Mouse (Mus musculus) left cerebral cortex, adult 18-20 months (tissue): ENCODE data around the gene Myo1g. TPM values are rescaled to one million over a fixed set of nuclear protein-coding genes. Genes with fewer than 3 reads are reported as not detected.
"Not testable (repeated sequence)": the region's sequence is repeated elsewhere in the genome, so short reads cannot be mapped to it uniquely, and the experiment has no call there.

Experiments used
- DNase-seq, 2 experiments: peaks; one replicate each; pipeline ENCODE4 v3.0.0; 2021 to 2022; ENCODE audit warnings: low spot score in 2 of 2, mixed read lengths in 1 of 2
- total RNA-seq, 2 experiments: library from RNA; stranded (reverse); gene quantifications; 2 replicates each; pipeline ENCODE4 v1.2.3; 2021

Gene Myo1g
- total RNA-seq, 2 experiments from 2014 or later = 0.23 to 0.49 TPM

- no peak for DNase-seq
Measured at GRCm38 (mm10) chr11:6530746-6531145, 10.0 kb upstream of the Myo1g start.

- no peak for DNase-seq
Measured at GRCm38 (mm10) chr11:6529961-6530360, 9.2 kb upstream of the Myo1g start.

GRCm38 (mm10) chr11:6528186-6529006, 7.6 kb upstream of the Myo1g start:
- DNase-seq = peak; percentile 98 to 99

GRCm38 (mm10) chr11:6527256-6528185, 6.8 kb upstream of the Myo1g start:
- DNase-seq = no peak

- not testable (repeated sequence) for DNase-seq
Measured at GRCm38 (mm10) chr11:6526526-6527255, 5.9 kb upstream of the Myo1g start.

- DNase-seq = no peak
Measured at GRCm38 (mm10) chr11:6525241-6525640, 4.5 kb upstream of the Myo1g start.

GRCm38 (mm10) chr11:6524880-6525238, 4.1 kb upstream of the Myo1g start:
- no peak for DNase-seq

- DNase-seq = no peak
Measured at GRCm38 (mm10) chr11:6524165-6524879, 3.6 kb upstream of the Myo1g start.

- no peak for DNase-seq
Measured at GRCm38 (mm10) chr11:6523662-6524088, 2.9 kb upstream of the Myo1g start.

GRCm38 (mm10) chr11:6522782-6523525, 2.2 kb upstream of the Myo1g start:
- DNase-seq = no peak

- no peak for DNase-seq
Measured at GRCm38 (mm10) chr11:6519491-6520033, 1.2 kb downstream of the Myo1g start.

- DNase-seq = no peak
Measured at GRCm38 (mm10) chr11:6514837-6515236, 5.9 kb downstream of the Myo1g start.

GRCm38 (mm10) chr11:6508269-6508876, 12.4 kb downstream of the Myo1g start:
- DNase-seq = no peak

GRCm38 (mm10) chr11:6506516-6506915, 14.2 kb downstream of the Myo1g start:
- no peak for DNase-seq

- DNase-seq = no peak
Measured at GRCm38 (mm10) chr11:6504689-6505088, 16.1 kb downstream of the Myo1g start.

- no peak for DNase-seq
Measured at GRCm38 (mm10) chr11:6504226-6504625, 16.5 kb downstream of the Myo1g start.

GRCm38 (mm10) chr11:6502506-6502905, 18.3 kb downstream of the Myo1g start:
- no peak for DNase-seq

- DNase-seq = no peak
Measured at GRCm38 (mm10) chr11:6497311-6497948, 23.3 kb downstream of the Myo1g start.
